ENCODE assay signal across 20 mouse cellular contexts in the genomic region with DNA sequence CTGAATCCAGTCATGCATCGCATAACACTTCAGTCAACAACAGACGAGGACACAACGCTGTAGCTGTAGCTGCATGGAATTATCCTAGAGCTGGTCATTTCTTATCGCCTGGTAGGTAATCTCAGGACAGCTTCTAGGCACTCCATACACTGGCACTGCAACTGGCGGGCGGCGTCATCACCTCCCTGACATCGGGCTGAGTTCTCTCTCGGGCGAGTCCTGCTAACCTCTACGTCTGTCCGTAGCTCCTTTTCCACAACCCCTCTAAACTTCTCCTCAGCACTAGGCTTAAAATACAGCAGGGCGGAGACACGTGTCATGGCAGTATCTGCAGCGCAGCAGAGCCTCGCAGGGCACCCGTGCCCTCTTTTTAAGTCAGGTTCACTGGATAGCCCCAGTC. TPM values are rescaled to one million over a fixed set of nuclear protein-coding genes. Genes with fewer than 3 reads are reported as not detected.
A peak's percentile ranks its signal among the peaks of the same experiment; 100 is the strongest.
DNase-seq lines count a peak whose midpoint lies in the region; ATAC-seq and TF ChIP-seq lines count a peak whose summit lies in the region.
"Had no signal": no experiment of that assay in that cellular context is flagged by ENCODE, and none has a peak within 500 bp of the region (broad histone marks: within the 10 kb centered on the region; RNA-seq: fewer than 3 reads in every experiment).

No protein-coding gene starts in this region.

- H3K4me3 ChIP-seq in heart, embryonic 14.5 days (ENCODE audit: control insufficient read depth in 1 of 2, insufficient read depth in 1 of 2, low read depth in 1 of 2, low read length in 2 of 2), result peak overlapping the region; percentile 12 to 24; a peak in 2 of 4 replicates
- no peak overlapping the region for H3K4me3 ChIP-seq in lung, postnatal 0 days (ENCODE audit: low read depth, low read length)
- H3K4me3 ChIP-seq: forebrain, embryonic 15.5 days; hindbrain, embryonic 12.5 days; limb, embryonic 13.5 days had no signal

- H3K9me3 ChIP-seq in heart, embryonic 14.5 days (ENCODE audit: control insufficient read depth, low read length), result no peaks in the 10 kb centered on the region
- no peaks in the 10 kb centered on the region for H3K9me3 ChIP-seq in lung, postnatal 0 days (ENCODE audit: low read length)
- H3K9me3 ChIP-seq: forebrain, embryonic 15.5 days; hindbrain, embryonic 12.5 days; limb, embryonic 13.5 days had no signal

- ATAC-seq in heart, embryonic 14.5 days (ENCODE audit: insufficient number of reproducible peaks, insufficient read depth, low FRiP score, low read depth), result peak; percentile 47
- no peak for ATAC-seq in lung, postnatal 0 days
- ATAC-seq in inflammation-experienced regulatory T-cells, adult 6 months, result no peak
- ATAC-seq: activated CD4-positive, CD25-positive, alpha-beta regulatory T cell, adult 4 months; forebrain, embryonic 15.5 days; Patski had no signal

- H3K4me2 ChIP-seq in heart, embryonic 14.5 days (ENCODE audit: low read length), result peak overlapping the region; percentile 58
- H3K4me2 ChIP-seq in lung, postnatal 0 days (replicated peaks; ENCODE audit: low read depth, low read length), result no peak overlapping the region
- H3K4me2 ChIP-seq: forebrain, embryonic 15.5 days; hindbrain, embryonic 12.5 days; limb, embryonic 13.5 days; midbrain, embryonic 11.5 days had no signal

- peak overlapping the region; percentile 39 to 55 for H3K27ac ChIP-seq in heart, embryonic 14.5 days (replicated peaks in 1 of 2; ENCODE audit: control insufficient read depth in 1 of 2, insufficient read depth in 1 of 2, low read depth in 2 of 2, low read length in 2 of 2)
- H3K27ac ChIP-seq in lung, postnatal 0 days (ENCODE audit: low read length), result no peak overlapping the region
- H3K27ac ChIP-seq: forebrain, embryonic 15.5 days; hindbrain, embryonic 12.5 days; limb, embryonic 13.5 days; liver, embryonic 14.5 days; stomach, postnatal 0 days had no signal

- peak; percentile 31 for DNase-seq in kidney, adult 9 months
- DNase-seq in kidney, postnatal 25 days, result no peak
- DNase-seq in heart, adult 9 months (ENCODE audit: low spot score in 2 of 2), result peak; percentile 28 to 47
- no peak for DNase-seq in liver
- no peak for DNase-seq in lung, postnatal 0 days (ENCODE audit: low spot score)
- DNase-seq: adrenal gland, postnatal 14 days; cerebellum, postnatal 25 days; embryo, embryonic 11 days; kidney, postnatal 14 days; retina, postnatal 1 day had no signal

- TF ChIP-seq EP300 in lung, postnatal 0 days (IDR thresholded peaks at IDR 0.05), result no peak

- H3K9ac ChIP-seq in heart, embryonic 14.5 days (ENCODE audit: low read length), result peak overlapping the region; percentile 6; the same call in 1 of the 2 replicates
- H3K9ac ChIP-seq in lung, postnatal 0 days (replicated peaks; ENCODE audit: low read depth), result no peak overlapping the region
- H3K9ac ChIP-seq: forebrain, embryonic 15.5 days; hindbrain, embryonic 12.5 days; limb, embryonic 13.5 days; liver, embryonic 14.5 days had no signal

- no peak for TF ChIP-seq CTCF in lung, postnatal 0 days (IDR thresholded peaks at IDR 0.05)

- peaks cover 3 to 22% of the 10 kb centered on the region in 2 experiments; a peak in 3 of 4 replicates for H3K4me1 ChIP-seq in heart, embryonic 14.5 days (ENCODE audit: control insufficient read depth in 2 of 2, insufficient read depth in 2 of 2, low read length in 2 of 2)
- no peaks in the 10 kb centered on the region for H3K4me1 ChIP-seq in lung, postnatal 0 days (ENCODE audit: insufficient read depth, low read depth, low read length)

- 36% methylated on average over 17 of the region's 17 CpGs for WGBS in heart, embryonic 14.5 days
- 92% methylated on average over 17 of the region's 17 CpGs for WGBS in lung, postnatal 0 days

- H3K27me3 ChIP-seq in heart, embryonic 14.5 days (ENCODE audit: control insufficient read depth, insufficient read depth, low read length), result no peaks in the 10 kb centered on the region
- H3K27me3 ChIP-seq in lung, postnatal 0 days (replicated peaks; ENCODE audit: insufficient read depth, low read length), result no peaks in the 10 kb centered on the region
- H3K27me3 ChIP-seq: forebrain, embryonic 15.5 days; hindbrain, embryonic 12.5 days; limb, embryonic 13.5 days; Patski had no signal

- H3K36me3 ChIP-seq in heart, embryonic 14.5 days (ENCODE audit: control insufficient read depth, insufficient read depth, low read length), result peaks cover 4% of the 10 kb centered on the region
- H3K36me3 ChIP-seq in lung, postnatal 0 days (ENCODE audit: insufficient read depth, low read length), result no peaks in the 10 kb centered on the region
- H3K36me3 ChIP-seq: forebrain, embryonic 15.5 days; hindbrain, embryonic 12.5 days; limb, embryonic 13.5 days had no signal

RNA-seq across cellular contexts. Expression of a gene that starts 23.3 kb away (rescaled TPM):
- 18.7 and 23.4 TPM in 2 replicates for polyA plus RNA-seq in heart, embryonic 14.5 days (2014; fragmentation: Nextera tagmentation; extraction: Ambion mirVana)
- 16.8 and 18.4 TPM in 2 replicates for polyA plus RNA-seq in lung, postnatal 0 days (2015; fragmentation: Nextera tagmentation; extraction: Ambion mirVana)
- polyA plus RNA-seq in inflammation-experienced regulatory T-cells, adult 6 months (2017; shearing (Covaris generic)), result 10 to 100 TPM; 12.5 to 23.8 (median 19.7) TPM

Comparison
In these comparisons a context has a peak if more than half of its experiments do, and no peak if none do; other contexts are left out.
1. DNase-seq: peak in kidney, adult 9 months (single experiment) and heart, adult 9 months (2 of 2); none in kidney, postnatal 25 days (0 of 2), liver (single experiment) and lung, postnatal 0 days (single experiment).